Mouse (Mus musculus) kidney, adult 8-10 months (tissue): ENCODE data around the gene Slc33a1.
A peak's percentile ranks its signal among the peaks of the same experiment; 100 is the strongest.

ENCODE experiments used
- DNase-seq, 2 experiments: peaks; one replicate each; pipeline ENCODE4 v3.0.0; 2022

The Slc33a1 gene

GRCm38 (mm10) chr3:63897177-63897576 lies 67.4 kb downstream of the Slc33a1 start:
- DNase-seq = no peak

DNA sequence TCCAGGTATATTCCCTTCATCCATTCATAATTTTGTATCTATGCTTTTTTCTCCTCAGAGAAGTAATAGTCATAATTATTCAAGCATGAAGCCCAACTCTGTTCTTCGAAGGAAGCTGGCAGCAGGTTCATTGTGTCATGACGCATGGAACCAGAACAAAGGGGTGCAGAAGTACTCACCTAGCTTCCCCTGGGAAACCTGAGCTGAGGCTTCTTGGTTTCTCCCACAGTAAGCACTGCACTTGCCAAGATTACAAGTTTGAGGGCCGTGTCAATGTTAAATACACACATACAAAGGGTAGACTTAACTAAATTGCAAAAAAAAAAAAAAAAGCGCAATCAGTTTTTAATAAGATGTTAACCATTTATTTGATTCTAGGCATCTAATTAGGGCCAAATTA lies 68.3 kb downstream of the Slc33a1 start:
- DNase-seq = no peak

- DNase-seq = no peak
These were observed 68.8 kb downstream of the Slc33a1 start for GRCm38 (mm10) chr3:63895786-63896185.

DNA sequence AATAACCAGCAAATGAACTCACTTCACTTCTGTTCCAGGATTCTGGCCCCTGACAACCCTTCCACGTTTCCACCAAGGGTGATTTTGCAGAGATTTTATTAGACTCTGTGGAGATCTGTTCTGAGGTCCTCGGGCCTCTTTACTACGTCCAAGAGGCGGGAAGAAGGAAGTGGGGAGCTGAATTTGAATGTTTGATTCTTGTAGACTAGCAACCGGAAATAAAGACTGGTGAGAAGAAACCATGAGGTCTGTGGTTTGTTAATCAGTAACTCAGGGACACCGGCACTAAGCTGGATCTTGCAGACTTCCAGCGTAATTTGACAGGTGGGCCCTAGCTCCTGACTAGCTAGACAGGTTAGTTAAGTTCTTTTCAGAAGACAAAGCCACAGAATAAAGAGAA lies 70.9 kb downstream of the Slc33a1 start:
- peak; percentile 46 to 70 for DNase-seq

- no peak for DNase-seq
These were observed 72.4 kb downstream of the Slc33a1 start for GRCm38 (mm10) chr3:63892154-63892553.
